Mouse (Mus musculus): ENCODE results near the gene Gpc6. TPM values are rescaled to one million over a fixed set of nuclear protein-coding genes. Genes with fewer than 3 reads are reported as not detected.
"Not testable (repeated sequence)": the region's sequence is repeated elsewhere in the genome, so short reads cannot be mapped to it uniquely, and the experiment has no call there.

Gpc6 gene
- polyA plus RNA-seq, 1 experiment from 2014 or later: 2.3 TPM

DNA sequence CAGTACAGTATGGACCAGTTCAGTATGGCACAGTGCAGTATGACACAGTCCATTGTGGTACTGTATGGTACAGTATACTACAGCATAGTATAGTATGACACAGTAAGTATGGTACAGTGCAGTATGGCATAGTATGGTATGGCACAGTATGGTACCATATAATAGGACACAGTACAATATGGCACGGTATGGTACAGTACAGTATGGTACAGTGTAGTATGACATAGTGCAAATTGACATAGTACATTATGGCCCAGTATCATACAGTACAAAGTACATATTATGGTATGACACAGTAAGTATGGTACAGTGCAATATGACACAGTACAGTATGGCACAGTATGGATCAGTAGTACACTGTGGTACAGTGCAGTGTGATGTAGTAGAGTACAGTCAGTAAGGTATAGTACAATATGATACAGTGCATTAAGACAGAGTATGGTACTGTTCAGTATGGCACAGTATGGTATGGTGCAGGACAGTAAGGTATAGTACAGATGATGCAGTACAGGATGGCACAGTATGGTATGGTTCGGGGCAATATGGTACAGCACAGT is 521.6 kb downstream of the Gpc6 start:
- DNase-seq (ENCODE audit: low spot score): not testable (repeated sequence)

- no peak for DNase-seq (ENCODE audit: low spot score)
These were observed 526.4 kb downstream of the Gpc6 start for GRCm38 (mm10) chr14:117451391-117451991.

GRCm38 (mm10) chr14:117452150-117452549 is 527.0 kb downstream of the Gpc6 start:
- no peak for DNase-seq (ENCODE audit: low spot score)

- no peak for DNase-seq (ENCODE audit: low spot score)
These were observed 548.3 kb downstream of the Gpc6 start for GRCm38 (mm10) chr14:117473378-117473777.

DNA sequence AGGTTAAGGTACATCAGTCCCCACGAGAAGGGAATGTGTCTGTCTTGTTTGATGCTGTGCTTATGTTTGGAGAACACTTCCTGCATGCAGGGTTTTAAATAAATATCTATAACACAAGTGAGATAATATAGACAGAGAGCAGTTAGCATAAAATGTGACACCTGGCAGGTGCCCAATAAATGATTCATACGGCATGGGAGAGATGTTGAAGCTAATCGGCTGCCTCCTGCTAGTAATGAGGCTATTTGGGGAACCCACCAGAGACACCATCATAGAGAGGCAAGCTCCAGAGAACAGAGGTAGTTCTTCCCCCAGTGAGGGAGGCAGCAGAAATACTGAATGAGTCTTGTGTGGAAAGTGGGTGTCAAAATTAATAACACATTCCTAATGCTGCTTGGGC is 553.8 kb downstream of the Gpc6 start:
- DNase-seq (ENCODE audit: low spot score): no peak

GRCm38 (mm10) chr14:117487161-117487754 is 562.1 kb downstream of the Gpc6 start:
- no peak for DNase-seq (ENCODE audit: low spot score)

GRCm38 (mm10) chr14:117490469-117490868 is 565.4 kb downstream of the Gpc6 start:
- no peak for DNase-seq (ENCODE audit: low spot score)

GRCm38 (mm10) chr14:117495118-117495517 is 570.0 kb downstream of the Gpc6 start:
- DNase-seq (ENCODE audit: low spot score): no peak

DNA sequence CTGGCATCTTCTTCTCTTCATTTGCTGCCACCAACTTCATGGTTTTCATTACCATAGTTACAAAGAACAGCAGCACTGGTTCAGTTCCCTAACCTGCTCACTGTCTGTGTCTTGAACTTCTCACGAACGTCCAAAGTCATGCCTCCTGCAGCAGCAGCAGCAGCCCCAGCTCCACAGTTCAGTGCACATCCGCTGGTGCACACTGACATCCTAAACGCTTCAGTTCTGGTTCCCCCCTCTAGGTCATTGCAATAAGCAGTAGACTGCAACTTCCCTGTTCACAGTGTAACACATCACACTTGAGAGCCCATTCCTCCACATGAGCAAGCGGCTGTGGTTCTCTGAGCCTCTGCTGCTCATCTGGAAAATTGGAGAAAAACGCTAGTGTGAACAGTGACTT is 573.7 kb downstream of the Gpc6 start:
- DNase-seq (ENCODE audit: low spot score): no peak

GRCm38 (mm10) chr14:117499354-117499753 is 574.2 kb downstream of the Gpc6 start:
- DNase-seq (ENCODE audit: low spot score): no peak

- DNase-seq (ENCODE audit: low spot score): no peak
These were observed 589.7 kb downstream of the Gpc6 start for GRCm38 (mm10) chr14:117514829-117515228.

DNA sequence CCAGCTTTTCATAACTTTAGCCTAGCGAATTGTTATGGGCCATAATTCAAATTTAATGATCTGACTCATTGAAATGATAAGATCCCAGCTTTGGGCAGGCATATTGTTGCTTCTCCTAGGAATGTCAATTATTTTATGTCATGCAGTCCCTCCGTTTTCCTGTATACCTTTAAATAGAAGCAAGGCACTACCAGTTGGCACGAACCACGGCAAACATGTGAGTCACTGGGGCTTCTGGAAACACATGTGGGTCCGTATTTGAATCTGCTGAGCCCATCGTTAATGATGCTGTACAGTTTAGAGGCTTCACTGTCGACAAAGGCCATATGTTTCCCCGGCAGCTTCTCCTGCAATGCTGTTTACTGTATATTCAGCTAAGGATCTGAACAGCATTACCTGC is 594.5 kb downstream of the Gpc6 start:
- no peak for DNase-seq (ENCODE audit: low spot score)

- no peak for DNase-seq (ENCODE audit: low spot score)
These were observed 595.6 kb downstream of the Gpc6 start for GRCm38 (mm10) chr14:117520706-117521105.

- no peak for DNase-seq (ENCODE audit: low spot score)
These were observed 600.0 kb downstream of the Gpc6 start for GRCm38 (mm10) chr14:117525133-117525532.

GRCm38 (mm10) chr14:117527053-117527452 is 601.9 kb downstream of the Gpc6 start:
- DNase-seq (ENCODE audit: low spot score): no peak

GRCm38 (mm10) chr14:117529439-117529838 is 604.3 kb downstream of the Gpc6 start:
- DNase-seq (ENCODE audit: low spot score): no peak

- DNase-seq (ENCODE audit: low spot score): no peak
These were observed 627.7 kb downstream of the Gpc6 start for GRCm38 (mm10) chr14:117552776-117553175.

- DNase-seq (ENCODE audit: low spot score): no peak
These were observed 631.7 kb downstream of the Gpc6 start for GRCm38 (mm10) chr14:117556715-117557320.

DNA sequence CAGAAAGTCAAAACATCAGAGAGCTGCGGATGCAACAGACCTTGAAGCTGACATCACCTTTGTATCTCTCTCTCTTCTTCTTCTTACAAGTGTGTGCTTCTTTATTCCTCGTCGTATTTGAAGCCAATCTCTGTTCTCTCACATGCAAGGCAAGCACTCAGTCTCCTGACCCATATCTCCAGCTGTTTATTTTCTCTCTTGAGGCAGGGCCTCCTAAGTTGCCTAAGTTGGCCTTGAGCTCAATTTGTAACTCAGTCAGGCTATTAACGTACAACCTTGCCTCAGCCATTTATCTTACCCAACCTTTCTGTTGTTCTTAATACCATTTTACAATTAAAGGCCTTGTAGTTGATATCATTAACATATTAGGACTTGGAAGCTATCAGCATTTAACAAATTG is 637.0 kb downstream of the Gpc6 start:
- no peak for DNase-seq (ENCODE audit: low spot score)

DNA sequence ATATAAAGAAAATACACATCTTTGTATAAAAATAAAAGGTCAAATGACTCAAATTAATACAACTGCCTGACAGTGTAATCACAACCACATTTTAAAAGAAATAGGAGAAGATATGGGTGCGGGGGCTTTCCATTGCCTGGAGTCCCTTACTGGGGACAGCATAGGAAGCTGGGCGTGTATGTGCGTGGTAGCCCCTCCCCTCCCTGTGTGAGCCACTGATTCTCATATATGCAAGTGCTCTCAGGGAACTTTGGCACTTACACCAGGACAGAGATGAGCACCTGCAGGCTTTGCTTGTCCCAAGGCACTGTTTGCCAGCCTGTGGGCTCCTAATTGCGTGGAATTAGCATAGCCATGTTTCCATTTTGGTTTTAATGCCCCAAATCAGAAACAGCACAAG is 644.2 kb downstream of the Gpc6 start:
- no peak for DNase-seq (ENCODE audit: low spot score)

GRCm38 (mm10) chr14:117572213-117572612 is 647.1 kb downstream of the Gpc6 start:
- no peak for DNase-seq (ENCODE audit: low spot score)

DNA sequence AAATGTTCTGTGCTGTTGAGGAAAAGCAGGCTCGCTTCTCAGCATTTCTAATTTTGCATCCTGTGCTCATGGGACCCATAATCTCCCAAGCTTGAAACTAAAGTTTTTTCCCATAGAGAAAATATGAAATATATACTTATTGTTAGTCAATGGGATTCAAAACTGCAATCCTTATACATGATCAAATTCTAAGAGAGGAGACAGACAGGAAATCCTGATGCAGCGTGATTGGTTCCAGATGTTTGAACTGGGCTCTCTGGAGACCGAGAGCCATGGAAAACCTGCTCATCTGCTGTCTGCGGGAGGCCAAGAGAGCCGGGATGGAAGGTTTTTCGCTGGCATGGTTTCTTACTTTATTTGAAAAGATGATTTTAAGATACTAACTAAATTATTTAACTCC is 649.1 kb downstream of the Gpc6 start:
- DNase-seq (ENCODE audit: low spot score): no peak

- DNase-seq (ENCODE audit: low spot score): no peak
These were observed 656.6 kb downstream of the Gpc6 start for GRCm38 (mm10) chr14:117581740-117582139.
